8 mouse cellular contexts compared by ENCODE assay signal in genomic region chr1:136782261-136782660, GRCm38 (mm10).
DNase-seq lines count a peak whose midpoint lies in the region; ATAC-seq lines count a peak whose summit lies in the region.

No protein-coding gene starts in this region.

- no peaks in the 10 kb centered on the region for H3K27me3 ChIP-seq in heart, embryonic 13.5 days (replicated peaks)
- no peaks in the 10 kb centered on the region for H3K27me3 ChIP-seq in midbrain, embryonic 16.5 days (ENCODE audit: control insufficient read depth, insufficient read depth, low read depth, low read length)

- H3K4me1 ChIP-seq in heart, embryonic 13.5 days: peaks cover 25% of the 10 kb centered on the region
- peaks cover 16% of the 10 kb centered on the region; the same call in 1 of the 2 replicates for H3K4me1 ChIP-seq in midbrain, embryonic 16.5 days (ENCODE audit: control insufficient read depth, insufficient read depth, low read length)

- peak overlapping the region; percentile 30; the same call in 1 of the 2 replicates for H3K9ac ChIP-seq in heart, embryonic 13.5 days
- no peak overlapping the region for H3K9ac ChIP-seq in midbrain, embryonic 16.5 days (ENCODE audit: low read depth, low read length)

- 34% methylated on average over 10 of the region's 10 CpGs for WGBS in heart, embryonic 13.5 days
- WGBS in midbrain, embryonic 16.5 days: 7% methylated on average over 10 of the region's 10 CpGs

- DNase-seq in adrenal gland, postnatal 14 days: peak; percentile 52
- no peak for DNase-seq in adrenal gland, postnatal 4 days (ENCODE audit: low spot score in 2 of 2)
- DNase-seq in kidney, postnatal 36 days: peak; percentile 14 to 50
- DNase-seq in left cerebral cortex, postnatal 14 days (ENCODE audit: low spot score in 2 of 2): no peak
- no peak for DNase-seq in urinary bladder, postnatal 36 days (ENCODE audit: low spot score in 2 of 2)

- peak overlapping the region; percentile 36 for H3K4me3 ChIP-seq in heart, embryonic 13.5 days
- peak overlapping the region; percentile 41 for H3K4me3 ChIP-seq in midbrain, embryonic 16.5 days (ENCODE audit: low read depth, low read length)

- H3K9me3 ChIP-seq in heart, embryonic 13.5 days: no peaks in the 10 kb centered on the region
- H3K9me3 ChIP-seq in midbrain, embryonic 16.5 days (replicated peaks; ENCODE audit: control insufficient read depth, low read length, poor library complexity, severe bottlenecking): no peaks in the 10 kb centered on the region

- 0 out of 2 replicates have a peak overlapping the region, but pooled peaks have one; percentile 54 for H3K27ac ChIP-seq in heart, embryonic 13.5 days (replicated peaks)
- no peak overlapping the region for H3K27ac ChIP-seq in midbrain, embryonic 16.5 days (ENCODE audit: low read length)

- ATAC-seq in heart, embryonic 13.5 days (ENCODE audit: extremely low read depth, insufficient number of reproducible peaks, low FRiP score, low TSS enrichment): no peak
- ATAC-seq in midbrain, embryonic 16.5 days: peak; percentile 26; the same call in 1 of the 2 replicates
- no peak for ATAC-seq in inflammation-experienced regulatory T-cells, adult 6 months

- H3K36me3 ChIP-seq in heart, embryonic 13.5 days: no peaks in the 10 kb centered on the region
- H3K36me3 ChIP-seq in midbrain, embryonic 16.5 days (ENCODE audit: control insufficient read depth, insufficient read depth, low read length): no peaks in the 10 kb centered on the region

- H3K4me2 ChIP-seq in heart, embryonic 13.5 days: peak overlapping the region; percentile 61
- peak overlapping the region; percentile 73 for H3K4me2 ChIP-seq in midbrain, embryonic 16.5 days (ENCODE audit: low read length)

- intact Hi-C loops in left cerebral cortex, postnatal 14 days (cut with DNase I): no loop called here

Comparison
In these comparisons a context has a peak if more than half of its experiments do, and no peak if none do; other contexts are left out.
1. DNase-seq: peak in adrenal gland, postnatal 14 days (single experiment) and kidney, postnatal 36 days (2 of 2); none in adrenal gland, postnatal 4 days (0 of 2), left cerebral cortex, postnatal 14 days (0 of 2) and urinary bladder, postnatal 36 days (0 of 2).